Mouse (Mus musculus) embryonic fibroblast, embryonic 13.5 days (primary cell): Measurements from ENCODE around the gene Paqr6. TPM values are rescaled to one million over a fixed set of nuclear protein-coding genes. Genes with fewer than 3 reads are reported as not detected.

Experiments used
- H3K27ac ChIP-seq: 2 replicates; pipeline ENCODE4 v1.5.1; 2012; ENCODE audit warnings: low read length, control low read depth, inconsistent platforms; ENCODE audit not compliant: insufficient read depth
- H3K4me1 ChIP-seq: 2 replicates; pipeline ENCODE4 v1.6.1; 2011; ENCODE audit warnings: low read length; ENCODE audit not compliant: control insufficient read depth, insufficient read depth
- H3K4me3 ChIP-seq: 2 replicates; pipeline ENCODE4 v1.5.1; 2011; ENCODE audit warnings: mild to moderate bottlenecking, control low read depth, low read length; ENCODE audit not compliant: insufficient read depth
- CTCF ChIP-seq: IDR thresholded peaks from 2 replicates; pipeline ENCODE4 v1.5.1; 2011; ENCODE audit warnings: mild to moderate bottlenecking, control low read depth, low read length, moderate library complexity, borderline replicate concordance; ENCODE audit not compliant: insufficient read depth
- POLR2A ChIP-seq: IDR thresholded peaks from 2 replicates; pipeline ENCODE4 v1.6.1; 2011; ENCODE audit warnings: low read depth, mild to moderate bottlenecking, control low read depth, low read length, moderate library complexity
- polyA plus RNA-seq: library from polyadenylated mRNA; stranded (reverse); fragments of >200 nt; gene quantifications from 2 replicates; pipeline ENCODE4 v1.2.4, GENCODE M21; 2011; ENCODE audit warnings: low read depth; ENCODE audit not compliant: missing spikeins, insufficient read length

The Paqr6 gene
- polyA plus RNA-seq, 1 experiment, result 1.4 TPM

DNA sequence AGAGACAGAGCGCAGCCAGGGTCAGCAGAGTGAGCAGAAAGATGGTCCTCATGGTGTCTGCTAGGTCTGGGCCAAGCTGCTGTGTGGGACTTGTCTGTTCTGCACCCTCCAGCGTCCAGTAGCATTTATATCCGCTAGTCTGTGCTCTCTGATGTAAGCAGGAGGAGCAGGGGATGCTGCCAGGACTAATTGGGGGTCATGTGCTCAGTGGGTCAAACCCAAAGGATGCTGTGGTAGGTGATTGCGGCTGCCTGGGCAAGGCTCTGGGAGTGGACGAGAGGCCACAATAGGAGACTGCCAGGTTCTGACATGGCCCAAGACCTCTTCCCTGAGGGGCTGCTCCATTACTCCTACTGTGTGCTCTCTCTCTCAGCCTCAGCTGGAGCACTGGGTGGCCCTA, 20.0 kb downstream of the Paqr6 start, which contains the start of gene Bglap:
Bglap (minus strand) TSS at position 101 of the 400 bp plus-strand sequence.
- Histone ChIP-seq H3K27ac (no peak within 1 kb of the TSS), H3K4me3 (no peak within 1 kb of the TSS), H3K4me1 (no peaks in the 10 kb centered on the region)
- no peak for TF ChIP-seq POLR2A
- no peak for TF ChIP-seq CTCF

DNA sequence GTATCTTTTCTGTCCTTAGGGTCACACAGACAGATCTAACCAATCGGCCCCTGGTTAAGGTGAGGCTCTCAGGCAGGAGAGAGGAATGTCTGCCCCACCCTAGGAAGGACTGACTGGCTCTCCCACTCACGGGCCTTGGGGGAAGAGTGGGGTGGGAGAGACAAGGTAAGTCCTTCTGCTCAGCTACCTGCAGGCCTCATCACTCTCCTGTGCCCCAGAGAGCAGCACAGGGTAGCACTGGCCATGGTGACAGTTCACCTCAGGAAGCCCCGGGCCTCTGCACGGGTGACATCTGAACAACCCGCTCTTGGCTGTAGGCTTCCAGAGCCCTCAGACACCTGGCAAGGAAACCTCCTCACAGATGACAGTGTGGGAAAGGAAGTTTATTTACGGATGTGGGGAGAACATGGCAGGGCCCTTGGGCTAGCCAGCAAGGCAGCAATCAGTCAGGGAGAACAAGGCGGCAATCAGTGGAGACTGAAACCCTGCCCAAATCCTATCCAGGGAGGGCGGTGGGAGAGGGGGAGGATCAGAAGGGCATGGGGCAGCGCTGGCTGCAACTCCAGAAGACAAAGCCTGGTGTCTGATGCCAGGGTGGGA, 29.5 kb downstream of the Paqr6 start:
- TF ChIP-seq POLR2A (no peak), CTCF (no peak)
- Histone ChIP-seq H3K27ac (no peak overlapping the region), H3K4me1 (no peaks in the 10 kb centered on the region), H3K4me3 (no peak overlapping the region)

DNA sequence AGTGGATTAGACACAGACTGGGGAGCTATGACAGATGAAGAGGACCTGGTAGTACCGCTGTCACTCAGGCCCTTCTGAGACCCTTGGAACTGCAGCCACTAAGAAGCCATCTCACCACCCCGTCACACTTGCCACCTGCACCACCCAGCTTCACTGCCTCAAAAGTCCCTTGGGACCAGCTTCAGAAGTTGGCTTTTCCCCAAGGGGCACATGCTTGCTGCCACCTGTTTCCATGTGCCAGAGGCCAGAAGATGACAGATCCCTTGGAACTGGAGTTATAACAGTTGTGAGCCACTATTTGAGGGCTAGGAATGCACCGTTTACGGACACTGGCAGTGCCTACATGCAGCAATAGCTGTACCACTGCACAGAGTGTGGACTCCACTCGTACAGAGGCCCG, 30.9 kb downstream of the Paqr6 start:
- no peak overlapping the region for H3K27ac ChIP-seq
- TF ChIP-seq POLR2A, result no peak
- no peak for TF ChIP-seq CTCF
- H3K4me1 ChIP-seq, result no peaks in the 10 kb centered on the region
- H3K4me3 ChIP-seq, result no peak overlapping the region

DNA sequence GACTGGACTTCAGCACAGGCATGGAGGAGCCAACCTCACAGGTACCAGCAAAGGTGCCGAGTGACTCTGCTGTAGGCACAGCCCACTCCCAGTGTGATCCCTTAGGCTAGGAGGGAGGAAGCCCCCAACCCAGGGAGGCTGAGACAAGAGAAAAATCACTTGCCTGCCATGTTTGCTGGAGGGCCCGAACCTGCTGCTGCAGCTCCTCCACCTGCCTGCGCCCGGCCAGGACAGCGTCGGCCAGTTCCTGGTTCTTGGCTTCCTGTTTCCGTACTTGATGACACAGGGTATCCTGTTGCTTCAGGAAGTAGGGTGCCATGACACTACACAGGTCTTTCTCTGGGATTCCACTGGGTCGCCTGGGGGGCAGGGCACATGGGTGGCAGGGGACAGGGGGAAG, 31.4 kb downstream of the Paqr6 start:
- H3K4me3 ChIP-seq, result no peak overlapping the region
- TF ChIP-seq POLR2A (no peak), CTCF (no peak)

DNA sequence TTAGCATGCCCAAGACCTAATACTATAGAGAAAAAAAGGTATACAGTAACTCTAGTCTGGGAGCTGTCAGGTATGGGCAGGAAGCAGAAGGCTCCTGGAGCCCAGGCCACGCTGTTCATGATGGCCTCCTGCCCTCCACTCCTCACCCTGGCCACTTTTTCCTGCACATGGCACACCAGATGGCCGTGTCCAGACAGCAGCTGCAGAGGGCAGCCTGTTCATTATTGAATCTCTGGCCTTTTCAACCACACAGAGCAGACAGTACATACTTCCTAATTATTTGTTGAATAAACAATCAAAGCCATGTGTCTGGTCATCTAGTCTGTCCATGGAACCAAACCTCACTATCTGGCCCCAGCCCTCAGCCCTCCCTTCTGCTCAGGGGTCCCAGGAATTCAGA, 34.3 kb downstream of the Paqr6 start:
- Histone ChIP-seq H3K27ac (no peak overlapping the region), H3K4me3 (no peak overlapping the region), H3K4me1 (no peaks in the 10 kb centered on the region)
- TF ChIP-seq POLR2A (no peak), CTCF (no peak)

More for the DNA sequence above, 31.4 kb downstream of the Paqr6 start:
- H3K27ac ChIP-seq, result no peak overlapping the region
- no peaks in the 10 kb centered on the region for H3K4me1 ChIP-seq

DNA sequence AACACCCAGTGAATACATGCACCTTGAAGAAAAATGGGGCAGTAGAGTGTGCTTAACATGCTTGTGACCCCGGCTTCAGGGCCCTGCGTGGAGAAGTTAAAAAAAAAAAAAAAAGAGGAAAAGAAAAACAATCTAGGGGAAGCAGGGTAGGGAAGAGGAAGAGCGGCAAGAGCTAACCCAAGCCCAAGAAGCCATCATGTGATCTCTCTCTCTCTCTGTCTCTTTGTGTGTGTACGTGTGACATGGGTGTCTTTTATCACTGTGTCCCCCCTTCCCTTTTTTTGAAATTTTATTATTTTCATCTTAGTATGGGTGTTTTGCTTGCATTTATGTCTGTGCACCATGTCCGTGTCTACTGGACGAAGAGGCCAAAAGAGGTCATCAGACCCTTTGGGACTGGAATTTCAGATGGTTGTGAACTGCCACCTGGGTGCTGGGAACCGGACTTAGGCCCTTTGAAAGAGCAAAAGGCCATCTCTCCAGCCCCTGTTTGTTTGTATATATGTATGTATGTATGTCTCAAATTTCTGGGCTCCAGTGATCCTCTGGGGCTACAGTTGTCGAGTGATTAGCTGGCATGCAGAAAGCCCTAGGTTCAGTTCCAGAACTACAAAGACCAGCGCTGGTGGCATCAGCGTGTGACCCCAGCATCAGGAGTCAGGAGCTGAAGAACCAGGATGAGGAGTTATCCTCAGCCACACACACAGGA, 39.3 kb downstream of the Paqr6 start:
- Histone ChIP-seq H3K27ac (no peak overlapping the region), H3K4me3 (no peak overlapping the region), H3K4me1 (peaks cover 8% of the 10 kb centered on the region; the same call in 1 of the 2 replicates)
- no peak for TF ChIP-seq CTCF
- TF ChIP-seq POLR2A, result no peak

GRCm38 (mm10) chr3:88407090-88407489, 42.7 kb downstream of the Paqr6 start:
- TF ChIP-seq CTCF (peak; percentile 66), POLR2A (no peak)

DNA sequence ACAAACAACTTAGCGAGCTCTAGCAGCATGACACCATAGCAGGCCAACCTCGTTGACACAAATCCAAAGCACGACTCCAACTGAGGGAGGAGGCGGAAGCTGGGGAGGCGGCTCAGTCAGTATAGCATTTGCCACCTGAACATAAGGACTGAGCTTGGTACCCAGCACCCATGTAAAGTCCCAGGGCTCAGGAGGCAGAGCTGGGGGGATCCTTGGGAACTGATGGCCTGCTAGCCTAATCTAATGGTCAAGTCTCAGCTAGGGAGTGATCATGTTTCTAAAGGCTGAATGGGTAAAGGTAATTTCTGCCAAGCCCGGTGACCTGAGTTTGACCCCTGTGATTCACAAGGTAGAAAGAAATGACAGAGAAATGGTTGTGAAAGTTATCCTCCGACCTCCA, 43.1 kb downstream of the Paqr6 start:
- TF ChIP-seq CTCF (no peak), POLR2A (no peak)
- Histone ChIP-seq H3K4me3 (no peak overlapping the region), H3K27ac (no peak overlapping the region), H3K4me1 (peaks cover 16% of the 10 kb centered on the region; the same call in 1 of the 2 replicates)

More at GRCm38 (mm10) chr3:88407090-88407489, 42.7 kb downstream of the Paqr6 start:
- H3K4me3 ChIP-seq, result no peak overlapping the region
- H3K27ac ChIP-seq, result no peak overlapping the region
- peaks cover 16% of the 10 kb centered on the region; the same call in 1 of the 2 replicates for H3K4me1 ChIP-seq

GRCm38 (mm10) chr3:88408953-88409352, 44.6 kb downstream of the Paqr6 start:
- no peak for TF ChIP-seq CTCF
- no peak for TF ChIP-seq POLR2A
- no peak overlapping the region for H3K27ac ChIP-seq
- H3K4me3 ChIP-seq, result peak overlapping the region; percentile 59
- peaks cover 16% of the 10 kb centered on the region; the same call in 1 of the 2 replicates for H3K4me1 ChIP-seq
